In genomic region chr14:54259722-54260085, GRCm38 (mm10) we compare ENCODE assay signal across 9 mouse cellular contexts. TPM values are rescaled to one million over a fixed set of nuclear protein-coding genes. Genes with fewer than 3 reads are reported as not detected.
DNase-seq lines count a peak whose midpoint lies in the region; ATAC-seq and TF ChIP-seq lines count a peak whose summit lies in the region.
"Had no signal": no experiment of that assay in that cellular context is flagged by ENCODE, and none has a peak within 500 bp of the region (broad histone marks: within the 10 kb centered on the region; RNA-seq: fewer than 3 reads in every experiment).

No protein-coding gene starts in this region.

- 19% methylated on average over 8 of the region's 8 CpGs for WGBS in intestine, embryonic 14.5 days
- 22% methylated on average over 8 of the region's 8 CpGs for WGBS in neural tube, embryonic 12.5 days

- peak overlapping the region; percentile 82 for H3K27ac ChIP-seq in layer of hippocampus, adult 2 months
- H3K27ac ChIP-seq in intestine, embryonic 14.5 days (ENCODE audit: low read depth) = 0 out of 2 replicates have a peak overlapping the region, but pooled peaks have one; percentile 73
- H3K27ac ChIP-seq in neural tube, embryonic 12.5 days = no peak overlapping the region

- ATAC-seq in common myeloid progenitor, adult 5-6 weeks (replicated peaks; ENCODE audit: low read depth, poor library complexity, severe bottlenecking) = peak; percentile 5; the same call in 1 of the 2 replicates
- ATAC-seq in intestine, embryonic 14.5 days (replicated peaks; ENCODE audit: low FRiP score, low TSS enrichment, low read depth) = no peak
- no peak for ATAC-seq in neural tube, embryonic 12.5 days (ENCODE audit: low FRiP score, low read depth)

- peak overlapping the region; percentile 90 for H3K4me2 ChIP-seq in intestine, embryonic 14.5 days (ENCODE audit: low read length)
- H3K4me2 ChIP-seq in neural tube, embryonic 12.5 days (replicated peaks) = peak overlapping the region; percentile 78

- H3K36me3 ChIP-seq in intestine, embryonic 14.5 days (ENCODE audit: control insufficient read depth, insufficient read depth, low read length) = peaks cover 18% of the 10 kb centered on the region
- peaks cover 11% of the 10 kb centered on the region; the same call in 1 of the 2 replicates for H3K36me3 ChIP-seq in neural tube, embryonic 12.5 days

- H3K9ac ChIP-seq in intestine, embryonic 14.5 days (ENCODE audit: low read length) = peak overlapping the region; percentile 65
- H3K9ac ChIP-seq in neural tube, embryonic 12.5 days = peak overlapping the region; percentile 54

- intact Hi-C loops in left cerebral cortex, postnatal 25 days (cut with DNase I) = loop anchor here (5.0 kb wide), 1 partner anchor 103 kb away; the partner anchor contains the start of gene Oxa1l

- no peaks in the 10 kb centered on the region for H3K9me3 ChIP-seq in intestine, embryonic 14.5 days (ENCODE audit: control insufficient read depth, low read length)
- H3K9me3 ChIP-seq in neural tube, embryonic 12.5 days = no peaks in the 10 kb centered on the region

- TF ChIP-seq CTCF in layer of hippocampus, adult 2 months (conservative IDR thresholded peaks at IDR 0.05) = no peak

- no peak for DNase-seq in layer of hippocampus, adult 2 months (ENCODE audit: low spot score in 2 of 2)
- DNase-seq in layer of hippocampus, adult 18-20 months (ENCODE audit: low spot score in 2 of 2) = no peak
- DNase-seq in intestine, embryonic 14.5 days (ENCODE audit: low spot score) = no peak
- no peak for DNase-seq in thymus, postnatal 10 days (ENCODE audit: low spot score in 2 of 2)
- no peak for DNase-seq in cerebellum, postnatal 10 days
- DNase-seq in left cerebral cortex, postnatal 25 days (ENCODE audit: low spot score in 2 of 2) = no peak

- H3K4me3 ChIP-seq in layer of hippocampus, adult 2 months = peak overlapping the region; percentile 84
- peak overlapping the region; percentile 60 for H3K4me3 ChIP-seq in intestine, embryonic 14.5 days (ENCODE audit: low read depth, low read length)
- H3K4me3 ChIP-seq in neural tube, embryonic 12.5 days = peak overlapping the region; percentile 56

- peaks cover 18% of the 10 kb centered on the region for H3K4me1 ChIP-seq in intestine, embryonic 14.5 days (replicated peaks; ENCODE audit: control insufficient read depth, insufficient read depth, low read length)
- peaks cover 11% of the 10 kb centered on the region for H3K4me1 ChIP-seq in neural tube, embryonic 12.5 days

- H3K27me3 ChIP-seq in intestine, embryonic 14.5 days (replicated peaks; ENCODE audit: control insufficient read depth, insufficient read depth, low read length) = no peaks in the 10 kb centered on the region
- H3K27me3 ChIP-seq in neural tube, embryonic 12.5 days (replicated peaks) = 0 out of 2 replicates have a peak, but pooled peaks cover 3% of the 10 kb centered on the region

RNA-seq across cellular contexts. Expression of gene Abhd4, which starts 5.7 kb away (rescaled TPM):
- total RNA-seq in layer of hippocampus, adult 2 months (2021) = 10 to 100 TPM; 49.8 to 55.1 TPM
- 10 to 100 TPM; 54.8 to 60.0 TPM for total RNA-seq in layer of hippocampus, adult 18-20 months (2021)
- total RNA-seq in common myeloid progenitor, adult 5-6 weeks (2017) = 27.6 and 31.5 TPM in 2 replicates
- polyA plus RNA-seq in intestine, embryonic 14.5 days (2014; fragmentation: Nextera tagmentation; extraction: Ambion mirVana) = 46.9 and 53.5 TPM in 2 replicates
- 45.1 and 48.7 TPM in 2 replicates for polyA plus RNA-seq in neural tube, embryonic 12.5 days (2016; fragmentation: Nextera tagmentation; extraction: Ambion mirVana)
- 10 to 100 TPM; 43.4 to 45.6 TPM for total RNA-seq in left cerebral cortex, postnatal 25 days (2021)

RNA-seq across cellular contexts. Expression of gene Dad1, which starts 5.8 kb away (rescaled TPM):
- 100 to 1,000 TPM; 119 to 121 TPM for total RNA-seq in layer of hippocampus, adult 2 months (2021)
- total RNA-seq in layer of hippocampus, adult 18-20 months (2021) = 100 to 1,000 TPM; 123 to 132 TPM
- total RNA-seq in common myeloid progenitor, adult 5-6 weeks (2017) = 97.2 and 98.8 TPM in 2 replicates
- 414 and 449 TPM in 2 replicates for polyA plus RNA-seq in intestine, embryonic 14.5 days (2014; fragmentation: Nextera tagmentation; extraction: Ambion mirVana)
- 270 and 281 TPM in 2 replicates for polyA plus RNA-seq in neural tube, embryonic 12.5 days (2016; fragmentation: Nextera tagmentation; extraction: Ambion mirVana)
- 100 to 1,000 TPM; 119 TPM for total RNA-seq in left cerebral cortex, postnatal 25 days (2021)

RNA-seq across cellular contexts. Expression of gene Olfr49, which starts 25.0 kb away (rescaled TPM):
- total RNA-seq in layer of hippocampus, adult 2 months (2021) = not detected
- total RNA-seq in layer of hippocampus, adult 18-20 months (2021) = not detected
- total RNA-seq in common myeloid progenitor, adult 5-6 weeks (2017) = not detected in 2 replicates
- not detected in 2 replicates for polyA plus RNA-seq in intestine, embryonic 14.5 days (2014; fragmentation: Nextera tagmentation; extraction: Ambion mirVana)
- polyA plus RNA-seq in neural tube, embryonic 12.5 days (2016; fragmentation: Nextera tagmentation; extraction: Ambion mirVana) = not detected in 2 replicates
- total RNA-seq in left cerebral cortex, postnatal 25 days (2021) = not detected
- polyA plus RNA-seq: brain, embryonic 14.5 days had no signal
